In genomic region chr1:164376761-164377487, GRCm38 (mm10) we compare ENCODE assay signal across 27 mouse cellular contexts.
DNase-seq lines count a peak whose midpoint lies in the region; ATAC-seq and TF ChIP-seq lines count a peak whose summit lies in the region.
"Had no signal": no experiment of that assay in that cellular context is flagged by ENCODE, and none has a peak within 500 bp of the region (broad histone marks: within the 10 kb centered on the region; RNA-seq: fewer than 3 reads in every experiment).

No protein-coding gene starts in this region.

- no peak overlapping the region for H3K4me2 ChIP-seq in intestine, embryonic 15.5 days (replicated peaks)
- H3K4me2 ChIP-seq in intestine, embryonic 16.5 days (ENCODE audit: low read depth, low read length): no peak overlapping the region
- H3K4me2 ChIP-seq in hindbrain, embryonic 12.5 days (replicated peaks): no peak overlapping the region
- H3K4me2 ChIP-seq in forebrain, embryonic 11.5 days (ENCODE audit: low read depth, low read length, severe bottlenecking): no peak overlapping the region
- H3K4me2 ChIP-seq: heart, embryonic 12.5 days; heart, embryonic 15.5 days; hindbrain, embryonic 15.5 days had no signal

- H3K4me3 ChIP-seq in intestine, embryonic 15.5 days (replicated peaks): no peak overlapping the region
- H3K4me3 ChIP-seq in intestine, embryonic 16.5 days (ENCODE audit: low read length): no peak overlapping the region
- H3K4me3 ChIP-seq in E14TG2a.4 (replicated peaks; ENCODE audit: low read length): peak overlapping the region; percentile 59
- no peak overlapping the region for H3K4me3 ChIP-seq in hindbrain, embryonic 12.5 days
- no peak overlapping the region for H3K4me3 ChIP-seq in forebrain, embryonic 11.5 days (ENCODE audit: low read depth, low read length)
- H3K4me3 ChIP-seq: forebrain, embryonic 10.5 days; heart, embryonic 12.5 days; heart, embryonic 15.5 days; hindbrain, embryonic 15.5 days had no signal

- DNase-seq in ES-CJ7 (ENCODE audit: low read depth, low spot score): peak; percentile 98
- peak; percentile 55 for DNase-seq in WW6 (ENCODE audit: low read depth, low spot score)
- no peak for DNase-seq in forebrain, embryonic 11.5 days (ENCODE audit: low spot score)
- DNase-seq in frontal cortex, postnatal 25 days (ENCODE audit: low spot score in 2 of 2): no peak
- DNase-seq: adrenal gland, postnatal 10 days; adrenal gland, postnatal 36 days; B cell, adult 2 months; cerebellum, adult 18-20 months; cerebellum, adult 9-10 months; cerebellum, postnatal 14 days; forebrain, postnatal 0 days; gastrocnemius, postnatal 36 days; heart, postnatal 14 days; heart, postnatal 4 days; kidney, adult 18-20 months; kidney, adult 9 months had no signal

- ATAC-seq in intestine, embryonic 15.5 days: 0 out of 2 replicates have a peak, but pooled peaks have one; percentile 15
- no peak for ATAC-seq in intestine, embryonic 16.5 days
- no peak for ATAC-seq in hindbrain, embryonic 12.5 days (ENCODE audit: low FRiP score)
- no peak for ATAC-seq in forebrain, embryonic 11.5 days (replicated peaks; ENCODE audit: low FRiP score)
- ATAC-seq: forebrain, embryonic 14.5 days; forebrain, postnatal 0 days; Patski had no signal

- no peak overlapping the region for H3K27ac ChIP-seq in intestine, embryonic 15.5 days
- H3K27ac ChIP-seq in intestine, embryonic 16.5 days (ENCODE audit: low read length): no peak overlapping the region
- no peak overlapping the region for H3K27ac ChIP-seq in hindbrain, embryonic 12.5 days
- H3K27ac ChIP-seq in forebrain, embryonic 11.5 days (ENCODE audit: low read depth, low read length): no peak overlapping the region
- H3K27ac ChIP-seq: forebrain, embryonic 10.5 days; heart, embryonic 15.5 days; hindbrain, embryonic 15.5 days had no signal

- H3K27me3 ChIP-seq in intestine, embryonic 15.5 days (replicated peaks): no peaks in the 10 kb centered on the region
- H3K27me3 ChIP-seq in intestine, embryonic 16.5 days (replicated peaks; ENCODE audit: control insufficient read depth, insufficient read depth, low read length): no peaks in the 10 kb centered on the region
- H3K27me3 ChIP-seq in E14TG2a.4 (ENCODE audit: insufficient read depth, low read length): no peaks in the 10 kb centered on the region
- H3K27me3 ChIP-seq in hindbrain, embryonic 12.5 days: no peaks in the 10 kb centered on the region
- H3K27me3 ChIP-seq in forebrain, embryonic 11.5 days (ENCODE audit: control insufficient read depth, insufficient read depth, low read length): no peaks in the 10 kb centered on the region
- H3K27me3 ChIP-seq: heart, embryonic 12.5 days; heart, embryonic 15.5 days; hindbrain, embryonic 15.5 days; Patski had no signal

- H3K9me3 ChIP-seq in intestine, embryonic 15.5 days: no peaks in the 10 kb centered on the region
- H3K9me3 ChIP-seq in intestine, embryonic 16.5 days (ENCODE audit: control insufficient read depth, low read length): no peaks in the 10 kb centered on the region
- peaks cover 15% of the 10 kb centered on the region for H3K9me3 ChIP-seq in E14TG2a.4 (ENCODE audit: low read length)
- H3K9me3 ChIP-seq in hindbrain, embryonic 12.5 days (replicated peaks): no peaks in the 10 kb centered on the region
- H3K9me3 ChIP-seq in forebrain, embryonic 11.5 days (ENCODE audit: control insufficient read depth, low read length): no peaks in the 10 kb centered on the region
- H3K9me3 ChIP-seq: forebrain, embryonic 10.5 days; G1E; heart, embryonic 12.5 days; heart, embryonic 15.5 days; hindbrain, embryonic 15.5 days had no signal

- no peak for TF ChIP-seq CTCF in E14TG2a.4 (conservative IDR thresholded peaks at IDR 0.05; ENCODE audit: low read length)

- H3K36me3 ChIP-seq in intestine, embryonic 15.5 days: no peaks in the 10 kb centered on the region
- no peaks in the 10 kb centered on the region for H3K36me3 ChIP-seq in intestine, embryonic 16.5 days (ENCODE audit: control insufficient read depth, insufficient read depth, low read length)
- peaks cover 15% of the 10 kb centered on the region for H3K36me3 ChIP-seq in E14TG2a.4 (ENCODE audit: insufficient read depth, low read length)
- H3K36me3 ChIP-seq in hindbrain, embryonic 12.5 days: 0 out of 2 replicates have a peak, but pooled peaks cover under 1% of the 10 kb centered on the region
- H3K36me3 ChIP-seq in forebrain, embryonic 11.5 days (ENCODE audit: control insufficient read depth, insufficient read depth, low read length): no peaks in the 10 kb centered on the region; the same call in 1 of the 2 replicates
- H3K36me3 ChIP-seq: hindbrain, embryonic 15.5 days had no signal

- H3K4me1 ChIP-seq in intestine, embryonic 15.5 days (replicated peaks): no peaks in the 10 kb centered on the region
- H3K4me1 ChIP-seq in intestine, embryonic 16.5 days (ENCODE audit: control insufficient read depth, insufficient read depth, low read length): no peaks in the 10 kb centered on the region
- peaks cover 53% of the 10 kb centered on the region for H3K4me1 ChIP-seq in E14TG2a.4 (replicated peaks; ENCODE audit: low read depth, low read length)
- no peaks in the 10 kb centered on the region for H3K4me1 ChIP-seq in hindbrain, embryonic 12.5 days
- H3K4me1 ChIP-seq in forebrain, embryonic 11.5 days (replicated peaks; ENCODE audit: control insufficient read depth, insufficient read depth, low read length): no peaks in the 10 kb centered on the region
- H3K4me1 ChIP-seq: forebrain, embryonic 10.5 days; hindbrain, embryonic 15.5 days had no signal

- no peak overlapping the region for H3K9ac ChIP-seq in intestine, embryonic 15.5 days
- H3K9ac ChIP-seq in intestine, embryonic 16.5 days (ENCODE audit: low read depth, low read length): no peak overlapping the region
- no peak overlapping the region for H3K9ac ChIP-seq in hindbrain, embryonic 12.5 days
- H3K9ac ChIP-seq in forebrain, embryonic 11.5 days (ENCODE audit: low read length): no peak overlapping the region
- H3K9ac ChIP-seq: forebrain, postnatal 0 days; heart, embryonic 12.5 days; heart, embryonic 15.5 days; hindbrain, embryonic 15.5 days had no signal

- 82% methylated on average over 9 of the region's 9 CpGs for WGBS in intestine, embryonic 15.5 days
- 79% methylated on average over 9 of the region's 9 CpGs for WGBS in intestine, embryonic 16.5 days
- WGBS in hindbrain, embryonic 12.5 days: 71% methylated on average over 9 of the region's 9 CpGs
- WGBS in forebrain, embryonic 11.5 days: 73% methylated on average over 9 of the region's 9 CpGs

Comparison
In these comparisons a context has a peak if more than half of its experiments do, and no peak if none do; other contexts are left out.
1. DNase-seq: peak in ES-CJ7 (single experiment) and WW6 (single experiment); none in forebrain, embryonic 11.5 days (single experiment) and frontal cortex, postnatal 25 days (0 of 2).